Mouse (Mus musculus): ENCODE data around the gene Smok3c.
"Not testable (repeated sequence)": the region's sequence is repeated elsewhere in the genome, so short reads cannot be mapped to it uniquely, and the experiment has no call there.

The Smok3c gene

GRCm38 (mm10) chr5:138104976-138105375 lies 52.0 kb downstream of the Smok3c start:
- no peak for DNase-seq (ENCODE audit: low spot score)

- no peak for DNase-seq (ENCODE audit: low spot score)
These were observed 54.1 kb downstream of the Smok3c start for GRCm38 (mm10) chr5:138107130-138107529.

- DNase-seq (ENCODE audit: low spot score) = not testable (repeated sequence)
These were observed 56.9 kb downstream of the Smok3c start for GRCm38 (mm10) chr5:138109847-138110396.

Data from testis, postnatal 14 days (tissue).